Mouse (Mus musculus) adrenal gland, adult 2 months (tissue): ENCODE measurements around the gene Gabpa. TPM values are rescaled to one million over a fixed set of nuclear protein-coding genes. Genes with fewer than 3 reads are reported as not detected.

Experiments used
- DNase-seq: peaks from one replicate; pipeline ENCODE4 v3.0.0; 2021
- long read RNA-seq: library from polyadenylated mRNA; stranded (forward); transcript quantifications from one replicate; pipeline ENCODE4 v2.0.0, GENCODE M21; 2021
- polyA plus RNA-seq: library from polyadenylated mRNA; depleted of rRNA; stranded (reverse); fragments of >200 nt; gene quantifications from 2 replicates; pipeline ENCODE4 v1.2.3, GENCODE M21; 2012; rRNA removed
- total RNA-seq, 2 experiments: library from RNA; stranded (reverse); gene quantifications; 2 replicates each; pipeline ENCODE4 v1.2.3; 2021

Gabpa gene
- total RNA-seq (10 to 100 TPM; 44.1 to 46.1 TPM), polyA plus RNA-seq (2.6 and 2.7 TPM in 2 replicates)
- long read RNA-seq, full-length matches to known transcripts, result 11 of 12 reads
- long read RNA-seq, partial matches to known transcripts, result 0 of 12 reads
- long read RNA-seq, other reads (novel, unspliced or antisense), result 1 of 12 reads

- DNase-seq, result peak; percentile 95
These were observed at the start of gene Gabpa for GRCm38 (mm10) chr16:84834745-84835440. Gabpa (plus strand) TSS chr16:84834925.

- no peak for DNase-seq
These were observed 49.8 kb upstream of the Gabpa start for GRCm38 (mm10) chr16:84784966-84785365.

DNA sequence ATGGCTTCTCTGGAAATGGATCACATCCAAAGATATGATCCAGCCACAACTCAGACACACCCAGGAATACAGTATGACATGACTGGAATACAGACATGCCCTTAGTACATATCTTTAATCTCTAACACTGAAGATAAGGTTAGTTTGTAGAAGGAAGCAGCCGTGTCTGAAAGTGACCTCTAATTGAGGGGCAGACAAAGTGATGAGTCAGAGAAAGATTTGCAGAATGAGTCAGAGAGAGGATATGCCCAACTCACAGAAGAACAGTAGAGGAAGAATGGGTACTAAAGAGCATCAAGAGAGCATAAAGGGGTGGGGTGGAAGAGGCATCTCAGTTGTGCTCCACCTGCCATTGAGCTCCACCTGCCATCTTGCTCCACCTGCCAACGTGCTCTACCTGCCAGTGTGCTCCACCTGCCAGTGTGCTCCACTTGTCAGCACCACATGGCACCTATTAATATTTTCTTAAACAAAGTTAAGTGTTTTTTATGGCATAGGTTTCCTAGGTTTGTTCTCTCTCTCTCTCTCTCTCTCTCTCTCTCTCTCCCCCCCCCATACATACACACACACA, 44.0 kb upstream of the Gabpa start:
- no peak for DNase-seq

DNA sequence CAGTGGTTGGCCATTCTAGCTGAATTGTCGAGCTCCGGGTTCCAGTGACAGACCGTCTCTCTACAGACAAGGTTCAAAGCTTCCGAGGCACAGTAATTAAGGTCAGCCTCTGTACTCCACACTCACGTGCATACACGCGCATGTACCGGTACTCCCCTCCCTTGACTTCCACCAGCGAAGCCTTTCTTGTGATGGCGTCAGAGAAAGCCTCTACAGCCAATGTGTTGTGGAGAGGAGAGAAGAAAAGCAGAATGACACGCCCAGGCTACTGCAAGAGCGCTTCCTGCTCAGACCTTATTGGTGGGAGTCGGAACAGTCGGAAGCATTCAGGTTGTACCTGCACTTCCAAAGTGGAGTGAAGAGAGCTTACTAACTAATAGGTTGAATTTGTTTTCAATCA, 41.3 kb upstream of the Gabpa start:
- DNase-seq, result no peak

DNA sequence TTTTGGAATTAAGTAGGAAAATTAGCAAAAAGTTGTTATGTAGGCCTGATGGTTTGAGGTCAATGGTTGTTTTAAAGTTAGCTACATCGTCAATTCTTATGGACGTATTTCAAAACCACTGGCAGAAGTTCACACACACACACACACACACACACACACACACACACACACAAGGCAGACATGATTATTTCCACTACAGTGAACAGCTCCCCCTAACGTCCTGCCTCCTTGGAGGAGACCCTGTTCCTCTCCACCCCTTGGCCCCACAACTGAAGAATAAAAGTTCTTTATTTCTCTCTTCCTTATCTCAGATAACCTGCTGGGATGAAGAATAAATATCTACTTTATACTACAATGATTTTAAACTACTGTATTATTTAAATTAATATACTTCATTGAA, 39.4 kb upstream of the Gabpa start:
- no peak for DNase-seq

GRCm38 (mm10) chr16:84796678-84797077, 38.0 kb upstream of the Gabpa start:
- DNase-seq, result no peak

DNA sequence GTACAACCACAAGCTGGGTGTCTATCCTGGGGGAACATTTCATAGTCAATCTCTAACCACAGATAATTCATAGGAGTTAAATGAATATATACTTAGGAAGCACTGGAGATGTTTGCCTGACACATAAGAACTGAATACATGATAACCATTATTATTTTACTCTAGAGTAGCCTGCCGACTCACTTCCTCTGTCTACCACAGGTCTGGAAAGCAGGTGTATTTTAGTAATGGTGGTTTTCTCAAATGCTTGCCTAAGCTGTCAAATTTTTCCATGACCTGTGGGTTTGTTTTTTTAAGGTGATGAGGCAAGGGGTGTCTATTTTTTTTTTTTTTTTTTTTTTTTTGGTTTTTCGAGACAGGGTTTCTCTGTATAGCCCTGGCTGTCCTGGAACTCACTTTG, 34.7 kb upstream of the Gabpa start:
- DNase-seq, result no peak

GRCm38 (mm10) chr16:84802217-84802616, 32.5 kb upstream of the Gabpa start:
- DNase-seq, result peak; percentile 71

- peak; percentile 9 for DNase-seq
These were observed 29.9 kb upstream of the Gabpa start for GRCm38 (mm10) chr16:84804866-84805265.

DNA sequence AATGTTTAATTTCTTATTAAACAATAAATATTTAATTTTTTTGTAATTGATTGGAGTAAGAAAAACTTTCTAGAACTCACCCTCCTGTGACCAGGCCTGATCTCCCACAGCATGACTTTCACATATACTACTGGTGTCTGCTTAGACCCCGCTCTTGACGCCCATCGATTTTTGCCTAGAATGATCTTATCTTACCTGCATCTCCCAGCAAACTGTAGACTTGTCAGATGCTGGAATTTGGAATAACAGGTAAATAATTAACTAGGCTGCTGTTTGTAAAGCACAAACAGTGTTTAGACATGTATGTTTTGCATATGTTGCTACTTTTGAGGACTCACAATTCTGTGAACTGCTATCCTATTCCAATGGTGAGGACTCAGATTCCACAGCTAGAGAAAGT, 28.6 kb upstream of the Gabpa start:
- no peak for DNase-seq

GRCm38 (mm10) chr16:84807874-84808273, 26.9 kb upstream of the Gabpa start:
- no peak for DNase-seq

- peak; percentile 33 for DNase-seq
These were observed 24.5 kb upstream of the Gabpa start for GRCm38 (mm10) chr16:84810254-84810653.

DNA sequence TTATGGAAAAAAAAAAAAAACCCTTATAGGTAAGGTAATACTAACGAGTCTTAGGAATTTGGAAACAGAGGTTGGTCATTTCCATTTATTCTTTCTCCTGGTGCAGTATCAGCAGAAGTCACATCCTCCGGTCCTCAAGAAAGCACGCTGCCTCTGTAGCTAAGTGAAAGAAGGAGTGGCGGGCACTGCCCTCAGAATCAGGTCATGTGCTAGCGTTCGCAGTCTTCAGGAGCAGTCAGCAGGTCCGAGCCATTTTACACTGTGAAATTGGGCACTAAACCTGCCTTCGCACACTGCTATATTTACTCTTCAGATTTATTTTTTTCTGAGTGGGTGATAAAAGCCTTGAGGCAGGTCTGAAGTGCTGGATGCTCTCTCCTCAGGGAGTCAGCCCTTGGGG, 20.9 kb upstream of the Gabpa start:
- no peak for DNase-seq

DNA sequence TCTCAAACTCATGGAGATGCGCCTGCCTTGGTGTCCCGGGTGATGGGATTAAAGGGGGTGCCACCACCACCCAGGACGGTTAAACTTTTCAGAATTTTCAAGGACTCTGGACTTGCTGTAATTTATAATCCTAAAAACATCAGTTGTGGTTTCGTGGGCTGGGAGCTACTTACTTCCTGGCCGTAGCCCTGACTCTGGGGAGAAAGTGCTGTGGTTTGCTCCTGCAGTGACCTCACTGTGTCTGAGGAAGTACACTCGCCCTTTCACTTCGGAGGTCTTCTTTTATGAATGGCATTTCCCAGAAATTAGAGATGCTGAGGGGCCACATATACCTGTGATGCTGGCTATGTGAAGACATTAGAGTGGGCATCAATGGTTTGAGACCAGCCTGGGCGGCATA, 20.2 kb upstream of the Gabpa start:
- no peak for DNase-seq

DNA sequence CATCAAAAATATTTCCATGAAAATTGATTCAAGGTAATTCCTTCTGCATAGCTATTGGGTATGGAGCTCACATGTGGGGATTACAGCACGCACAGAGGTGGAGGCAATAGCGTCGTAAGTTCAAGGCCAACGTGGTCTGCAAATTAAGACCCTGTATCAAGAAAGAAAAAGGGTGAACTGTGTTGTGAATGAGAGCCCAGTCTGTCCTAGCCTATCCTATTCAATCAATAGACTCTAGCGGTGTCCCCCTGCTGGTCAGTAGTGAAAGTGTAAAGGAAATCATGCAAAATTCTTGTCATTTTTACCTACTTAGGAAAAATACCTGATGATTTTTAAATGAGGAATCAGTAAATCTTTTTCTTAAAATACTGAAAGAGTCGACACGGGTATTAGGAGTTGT, 17.3 kb upstream of the Gabpa start:
- DNase-seq, result peak; percentile 22

- no peak for DNase-seq
These were observed 9.7 kb upstream of the Gabpa start for GRCm38 (mm10) chr16:84825009-84825408.

- peak; percentile 59 for DNase-seq
These were observed 3.0 kb upstream of the Gabpa start for GRCm38 (mm10) chr16:84831696-84832095.

GRCm38 (mm10) chr16:84832736-84833135, 2.0 kb upstream of the Gabpa start:
- peak; percentile 24 for DNase-seq

DNA sequence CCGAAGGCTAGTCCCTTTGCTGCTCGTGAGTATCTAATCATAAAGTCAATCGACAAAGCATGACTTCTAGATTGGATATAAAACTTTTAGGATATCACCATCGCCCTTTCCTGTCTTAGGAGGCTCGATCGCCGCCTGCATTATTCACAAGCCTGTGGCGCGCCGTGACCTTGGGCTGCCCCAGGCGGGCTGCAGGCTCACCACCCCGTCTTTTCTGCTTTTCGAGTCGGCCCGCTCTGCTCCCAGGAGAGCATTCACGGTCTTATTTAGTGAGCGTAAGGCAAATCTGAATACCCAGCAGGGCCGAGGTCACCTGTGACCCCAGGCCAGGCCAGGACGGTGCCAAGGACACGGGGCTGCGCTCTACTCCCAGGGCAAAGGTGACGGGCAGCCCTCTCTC, 381 bp upstream of the Gabpa start:
- no peak for DNase-seq

DNA sequence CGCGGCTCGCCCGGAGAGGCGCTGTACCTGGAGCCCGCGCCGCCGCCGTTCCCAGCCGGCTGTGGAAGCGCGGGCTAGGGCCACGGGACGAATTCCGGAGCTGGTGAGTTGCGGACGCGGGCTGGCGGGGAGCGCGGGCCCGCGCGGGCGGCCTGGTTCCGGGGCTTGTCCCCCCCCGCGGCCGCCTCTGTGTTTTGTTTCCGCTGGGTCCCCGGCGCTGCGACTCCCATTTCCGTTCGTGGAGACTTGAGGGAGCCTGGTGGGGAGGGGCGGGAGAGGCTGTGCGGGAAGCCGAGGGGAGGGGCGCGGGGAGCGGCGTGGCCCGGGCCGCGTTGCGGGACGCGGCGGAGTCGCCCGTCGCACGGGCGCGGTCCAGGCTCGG, 707 bp downstream of the Gabpa start, which contains the start of gene Atp5j:
Gene Atp5j (minus strand): TSS at position 185 of the 382 bp plus-strand sequence.
- peak; percentile 92 for DNase-seq

GRCm38 (mm10) chr16:84835823-84836743, 1.4 kb downstream of the Gabpa start:
- peak; percentile 70 for DNase-seq

DNA sequence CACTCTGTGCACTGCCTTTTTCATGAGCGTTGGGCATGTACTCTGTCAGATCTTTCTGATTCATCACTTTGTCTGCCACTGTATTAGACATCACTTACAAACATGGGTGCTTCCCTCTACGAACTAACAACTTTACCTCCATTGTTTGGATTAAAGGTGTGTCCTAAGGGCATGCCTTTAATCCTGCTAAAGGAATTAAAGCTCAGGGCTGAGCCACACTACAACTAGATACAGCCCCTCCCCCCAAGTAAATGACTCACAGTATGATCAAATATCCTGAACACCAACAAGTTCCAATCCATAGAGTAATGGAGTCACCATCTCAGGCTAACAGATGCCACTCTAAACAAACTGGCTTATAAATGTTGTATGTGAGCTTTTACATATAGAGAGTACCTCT, 3.9 kb downstream of the Gabpa start:
- no peak for DNase-seq

DNA sequence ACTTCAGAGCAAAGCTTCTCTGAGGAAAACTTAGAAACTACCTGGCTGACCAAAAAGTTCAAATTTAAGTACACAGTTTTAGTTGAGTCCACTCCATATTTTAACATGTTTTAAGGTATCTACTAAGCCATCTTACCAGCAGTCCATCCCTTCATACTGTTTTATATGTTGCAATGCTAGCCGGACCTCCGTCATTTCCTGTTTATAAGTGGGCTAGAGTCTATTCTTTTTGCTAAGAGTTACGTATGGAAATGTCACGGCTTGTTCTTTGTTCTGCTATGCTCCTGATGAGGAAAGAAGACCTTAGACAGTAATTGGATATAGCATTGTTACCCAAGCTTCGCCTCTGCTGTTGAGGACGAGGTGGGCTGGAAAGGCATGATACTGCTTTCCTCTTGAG, 18.8 kb downstream of the Gabpa start:
- no peak for DNase-seq
